Mouse (Mus musculus) intestine, embryonic 16.5 days (tissue): ENCODE measurements around the gene Pawr. TPM values are rescaled to one million over a fixed set of nuclear protein-coding genes. Genes with fewer than 3 reads are reported as not detected.
A peak's percentile ranks its signal among the peaks of the same experiment; 100 is the strongest.

Experiments used
- ATAC-seq: fragments of 200-750 bp; cut with Nextera tagmentation; 2 replicates; pipeline ENCODE4 v1.8.0; 2017; ENCODE audit warnings: moderate TSS enrichment, moderate library complexity
- H3K27ac ChIP-seq: fragments of 300-500 bp; sonication (generic); 2 replicates; pipeline ENCODE4 v1.5.1; 2014; ENCODE audit warnings: mild to moderate bottlenecking, low read length
- H3K27me3 ChIP-seq: fragments of 300-500 bp; sonication (generic); replicated peaks from 2 replicates; pipeline ENCODE4 v1.6.1; 2014; ENCODE audit warnings: low read length, control low read depth, mixed read lengths; ENCODE audit not compliant: control insufficient read depth, insufficient read depth
- H3K36me3 ChIP-seq: fragments of 300-500 bp; sonication (generic); 2 replicates; pipeline ENCODE4 v1.6.1; 2014; ENCODE audit warnings: low read length, control low read depth; ENCODE audit not compliant: control insufficient read depth, insufficient read depth
- H3K4me1 ChIP-seq: fragments of 300-500 bp; sonication (generic); 2 replicates; pipeline ENCODE4 v1.6.1; 2014; ENCODE audit warnings: low read length, control low read depth, mixed read lengths; ENCODE audit not compliant: control insufficient read depth, insufficient read depth
- H3K4me2 ChIP-seq: fragments of 300-500 bp; sonication (generic); 2 replicates; pipeline ENCODE4 v1.6.1; 2014; ENCODE audit warnings: low read depth, low read length, control low read depth
- H3K4me3 ChIP-seq: fragments of 300-500 bp; sonication (generic); 2 replicates; pipeline ENCODE4 v1.5.1; 2014; ENCODE audit warnings: mild to moderate bottlenecking, low read length
- H3K9ac ChIP-seq: fragments of 300-500 bp; sonication (generic); 2 replicates; pipeline ENCODE4 v1.6.1; 2014; ENCODE audit warnings: low read depth, low read length
- H3K9me3 ChIP-seq: fragments of 300-500 bp; sonication (generic); 2 replicates; pipeline ENCODE4 v1.6.1; 2016; ENCODE audit warnings: low read length, control low read depth; ENCODE audit not compliant: control insufficient read depth
- WGBS: fragments of 180-500 bp; shearing (Covaris S2); extraction: QIAGEN DNeasy Blood & Tissue Kit; methylation state at CpG from one replicate; pipeline ENCODE4 v1.1.7; 2014; 5-methylcytosine and 5-hydroxymethylcytosine counted together
- polyA plus RNA-seq: library from polyadenylated mRNA; unstranded; fragments of >200 nt; fragmentation: Nextera tagmentation; extraction: Ambion mirVana; gene quantifications from 2 replicates; pipeline ENCODE4 v1.2.1, GENCODE M21; 2015

The Pawr gene
- polyA plus RNA-seq, 1 experiment from 2014 or later = 4.5 TPM

GRCm38 (mm10) chr10:108389927-108390287 is 58.0 kb downstream of the Pawr start:
- Histone ChIP-seq H3K27me3 (no peaks in the 10 kb centered on the region), H3K9ac (no peak overlapping the region), H3K9me3 (no peaks in the 10 kb centered on the region), H3K4me3 (no peak overlapping the region), H3K4me1 (peaks cover 2% of the 10 kb centered on the region; the same call in 1 of the 2 replicates), H3K4me2 (no peak overlapping the region), H3K27ac (no peak overlapping the region), H3K36me3 (no peaks in the 10 kb centered on the region)
- ATAC-seq = peak; percentile 64
- 38% methylated on average over 4 of the region's 4 CpGs for WGBS

- 84% methylated on average over 15 of the region's 15 CpGs for WGBS
- H3K36me3 ChIP-seq = no peaks in the 10 kb centered on the region
- H3K4me2 ChIP-seq = no peak overlapping the region
- no peaks in the 10 kb centered on the region for H3K9me3 ChIP-seq
- no peaks in the 10 kb centered on the region for H3K4me1 ChIP-seq
- H3K4me3 ChIP-seq = no peak overlapping the region
- no peak for ATAC-seq
- no peak overlapping the region for H3K9ac ChIP-seq
- H3K27ac ChIP-seq = no peak overlapping the region
- no peaks in the 10 kb centered on the region for H3K27me3 ChIP-seq
These were observed 59.5 kb downstream of the Pawr start for GRCm38 (mm10) chr10:108391370-108391902.

- 95% methylated on average over 10 of the region's 10 CpGs for whole genome bisulfite sequencing
- no peaks in the 10 kb centered on the region for H3K27me3 ChIP-seq
- ATAC-seq = no peak
- no peaks in the 10 kb centered on the region for H3K9me3 ChIP-seq
- H3K9ac ChIP-seq = no peak overlapping the region
- no peaks in the 10 kb centered on the region for H3K36me3 ChIP-seq
- no peak overlapping the region for H3K27ac ChIP-seq
- H3K4me1 ChIP-seq = no peaks in the 10 kb centered on the region
- no peak overlapping the region for H3K4me2 ChIP-seq
- no peak overlapping the region for H3K4me3 ChIP-seq
These were observed 60.2 kb downstream of the Pawr start for GRCm38 (mm10) chr10:108392151-108392550.

GRCm38 (mm10) chr10:108394306-108394705 is 62.4 kb downstream of the Pawr start:
- Histone ChIP-seq H3K36me3 (no peaks in the 10 kb centered on the region), H3K27ac (no peak overlapping the region), H3K9ac (no peak overlapping the region), H3K27me3 (no peaks in the 10 kb centered on the region), H3K4me1 (no peaks in the 10 kb centered on the region), H3K4me2 (no peak overlapping the region), H3K4me3 (no peak overlapping the region), H3K9me3 (no peaks in the 10 kb centered on the region)
- no peak for ATAC-seq
- WGBS = 48% methylated on average over 4 of the region's 4 CpGs

GRCm38 (mm10) chr10:108395229-108395628 is 63.3 kb downstream of the Pawr start:
- Histone ChIP-seq H3K4me1 (no peaks in the 10 kb centered on the region), H3K36me3 (no peaks in the 10 kb centered on the region), H3K4me3 (no peak overlapping the region), H3K4me2 (no peak overlapping the region), H3K9ac (no peak overlapping the region), H3K9me3 (no peaks in the 10 kb centered on the region), H3K27me3 (no peaks in the 10 kb centered on the region), H3K27ac (no peak overlapping the region)
- 85% methylated on average over 12 of the region's 12 CpGs for WGBS
- ATAC-seq = no peak

GRCm38 (mm10) chr10:108395647-108396046 is 63.7 kb downstream of the Pawr start:
- Histone ChIP-seq H3K9me3 (no peaks in the 10 kb centered on the region), H3K4me1 (no peaks in the 10 kb centered on the region), H3K4me3 (no peak overlapping the region), H3K27me3 (no peaks in the 10 kb centered on the region), H3K27ac (no peak overlapping the region), H3K9ac (no peak overlapping the region), H3K36me3 (no peaks in the 10 kb centered on the region), H3K4me2 (no peak overlapping the region)
- WGBS = 84% methylated on average over 14 of the region's 14 CpGs
- ATAC-seq = no peak

- H3K9me3 ChIP-seq = no peaks in the 10 kb centered on the region
- no peaks in the 10 kb centered on the region for H3K27me3 ChIP-seq
- H3K4me1 ChIP-seq = peaks cover 11% of the 10 kb centered on the region
- WGBS = 82% methylated on average over 4 of the region's 4 CpGs
- H3K36me3 ChIP-seq = no peaks in the 10 kb centered on the region
- H3K27ac ChIP-seq = no peak overlapping the region
- no peak overlapping the region for H3K4me2 ChIP-seq
- H3K9ac ChIP-seq = no peak overlapping the region
- ATAC-seq = no peak
- H3K4me3 ChIP-seq = no peak overlapping the region
These were observed 70.8 kb downstream of the Pawr start for GRCm38 (mm10) chr10:108402751-108403150.

- H3K4me2 ChIP-seq = no peak overlapping the region
- no peak overlapping the region for H3K4me3 ChIP-seq
- peaks cover 15% of the 10 kb centered on the region for H3K4me1 ChIP-seq
- WGBS = 96% methylated on average over 4 of the region's 4 CpGs
- no peaks in the 10 kb centered on the region for H3K9me3 ChIP-seq
- no peaks in the 10 kb centered on the region for H3K36me3 ChIP-seq
- H3K27me3 ChIP-seq = no peaks in the 10 kb centered on the region
- ATAC-seq = no peak
- H3K27ac ChIP-seq = no peak overlapping the region
- H3K9ac ChIP-seq = no peak overlapping the region
These were observed 71.5 kb downstream of the Pawr start for GRCm38 (mm10) chr10:108403366-108403865.

GRCm38 (mm10) chr10:108404087-108404486 is 72.2 kb downstream of the Pawr start:
- Histone ChIP-seq H3K9me3 (no peaks in the 10 kb centered on the region), H3K36me3 (no peaks in the 10 kb centered on the region), H3K4me1 (peaks cover 15% of the 10 kb centered on the region), H3K4me3 (no peak overlapping the region), H3K27me3 (no peaks in the 10 kb centered on the region), H3K27ac (0 out of 2 replicates have a peak overlapping the region, but pooled peaks have one; percentile 39), H3K9ac (no peak overlapping the region), H3K4me2 (no peak overlapping the region)
- ATAC-seq = no peak
- 55% methylated on average over 9 of the region's 9 CpGs for WGBS

GRCm38 (mm10) chr10:108405076-108405475 is 73.2 kb downstream of the Pawr start:
- Histone ChIP-seq H3K9me3 (no peaks in the 10 kb centered on the region), H3K4me3 (no peak overlapping the region), H3K27ac (no peak overlapping the region), H3K4me1 (peaks cover 15% of the 10 kb centered on the region), H3K27me3 (no peaks in the 10 kb centered on the region), H3K9ac (no peak overlapping the region), H3K4me2 (no peak overlapping the region), H3K36me3 (no peaks in the 10 kb centered on the region)
- ATAC-seq = no peak
- 54% methylated on average over 8 of the region's 8 CpGs for WGBS
